Mouse (Mus musculus) neural tube, embryonic 15.5 days (tissue): ENCODE measurements at regions not wholly inside any gene's neighbourhood (a gene's known extent, or its start where the extent isn't known, plus 50 kb on each side); places are given as distances from the start of the nearest gene placed in this dataset.

Source experiments
- ATAC-seq: fragments of 200-750 bp; cut with Nextera tagmentation; 2 replicates; pipeline ENCODE4 v1.8.0; 2017; ENCODE audit warnings: mild to moderate bottlenecking, moderate TSS enrichment, moderate library complexity; ENCODE audit not compliant: low FRiP score
- H3K27ac ChIP-seq: fragments of 300-500 bp; sonication (generic); replicated peaks from 2 replicates; pipeline ENCODE4 v1.5.1; 2015; ENCODE audit warnings: mild to moderate bottlenecking, inconsistent platforms
- H3K27me3 ChIP-seq: fragments of 300-500 bp; sonication (generic); replicated peaks from 2 replicates; pipeline ENCODE4 v1.6.1; 2015; ENCODE audit warnings: inconsistent platforms
- H3K36me3 ChIP-seq: fragments of 300-500 bp; sonication (generic); 2 replicates; pipeline ENCODE4 v1.6.1; 2015; ENCODE audit warnings: inconsistent platforms
- H3K4me1 ChIP-seq: fragments of 300-500 bp; sonication (generic); 2 replicates; pipeline ENCODE4 v1.6.1; 2015; ENCODE audit warnings: inconsistent platforms
- H3K4me2 ChIP-seq: fragments of 300-500 bp; sonication (generic); 2 replicates; pipeline ENCODE4 v1.6.1; 2015; ENCODE audit warnings: inconsistent platforms, mild to moderate bottlenecking, moderate library complexity
- H3K4me3 ChIP-seq: fragments of 300-500 bp; sonication (generic); replicated peaks from 2 replicates; pipeline ENCODE4 v1.5.1; 2015; ENCODE audit warnings: mild to moderate bottlenecking, inconsistent platforms
- H3K9ac ChIP-seq: fragments of 300-500 bp; sonication (generic); replicated peaks from 2 replicates; pipeline ENCODE4 v1.6.1; 2015; ENCODE audit warnings: mild to moderate bottlenecking, inconsistent platforms
- H3K9me3 ChIP-seq: fragments of 300-500 bp; sonication (generic); replicated peaks from 2 replicates; pipeline ENCODE4 v1.6.1; 2016; ENCODE audit warnings: inconsistent platforms
- WGBS: fragments of 180-500 bp; shearing (Covaris S2); methylation state at CpG from one replicate; pipeline ENCODE4 v1.1.7; 2015; ENCODE audit warnings: mixed read lengths; 5-methylcytosine and 5-hydroxymethylcytosine counted together

GRCm38 (mm10) chr13:97503955-97504739, 256.3 kb downstream of the Gm10260 start:
- H3K4me1 ChIP-seq, result peaks cover 2% of the 10 kb centered on the region; the same call in 1 of the 2 replicates
- H3K4me3 ChIP-seq, result no peak overlapping the region
- no peak for ATAC-seq
- no peak overlapping the region for H3K4me2 ChIP-seq
- no peaks in the 10 kb centered on the region for H3K27me3 ChIP-seq
- WGBS, result 95% methylated on average over 10 of the region's 10 CpGs
- H3K27ac ChIP-seq, result no peak overlapping the region
- H3K36me3 ChIP-seq, result no peaks in the 10 kb centered on the region
- no peak overlapping the region for H3K9ac ChIP-seq
- H3K9me3 ChIP-seq, result no peaks in the 10 kb centered on the region

GRCm38 (mm10) chr13:97503391-97503790, 257.0 kb downstream of the Gm10260 start:
- 87% methylated on average over 5 of the region's 5 CpGs for WGBS

DNA sequence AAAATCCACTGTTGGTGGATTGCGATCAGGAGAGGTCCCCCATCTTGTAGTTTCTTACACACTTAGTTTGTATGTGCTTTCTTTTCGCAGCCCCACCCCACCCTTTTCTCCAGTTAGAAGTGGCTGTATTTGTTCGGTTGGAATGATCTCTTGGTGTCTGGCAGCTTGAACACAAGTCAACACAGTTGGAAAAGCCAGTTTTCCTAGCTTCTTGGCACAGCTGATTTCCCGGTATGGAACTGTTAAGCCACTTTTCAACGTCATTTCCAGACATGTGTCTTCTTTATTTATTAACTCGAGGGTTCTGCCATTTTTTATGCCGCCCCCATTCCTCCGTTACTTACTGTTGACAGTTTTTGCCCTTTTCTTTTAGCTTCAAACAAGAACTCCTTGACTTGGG, 259.2 kb downstream of the Enc1 start:
- H3K4me1 ChIP-seq, result peaks cover 2% of the 10 kb centered on the region; the same call in 1 of the 2 replicates
- no peaks in the 10 kb centered on the region for H3K36me3 ChIP-seq
- no peaks in the 10 kb centered on the region for H3K9me3 ChIP-seq
- ATAC-seq, result no peak
- no peak overlapping the region for H3K27ac ChIP-seq
- no peak overlapping the region for H3K9ac ChIP-seq
- H3K4me2 ChIP-seq, result no peak overlapping the region
- no peak overlapping the region for H3K4me3 ChIP-seq
- 90% methylated on average over 8 of the region's 8 CpGs for whole genome bisulfite sequencing
- H3K27me3 ChIP-seq, result no peaks in the 10 kb centered on the region

More at GRCm38 (mm10) chr13:97503391-97503790, 257.0 kb downstream of the Gm10260 start:
- Histone ChIP-seq H3K9ac (no peak overlapping the region), H3K36me3 (no peaks in the 10 kb centered on the region), H3K4me1 (peaks cover 2% of the 10 kb centered on the region; the same call in 1 of the 2 replicates), H3K4me3 (no peak overlapping the region), H3K27me3 (no peaks in the 10 kb centered on the region), H3K9me3 (no peaks in the 10 kb centered on the region), H3K4me2 (no peak overlapping the region), H3K27ac (no peak overlapping the region)
- ATAC-seq, result no peak

DNA sequence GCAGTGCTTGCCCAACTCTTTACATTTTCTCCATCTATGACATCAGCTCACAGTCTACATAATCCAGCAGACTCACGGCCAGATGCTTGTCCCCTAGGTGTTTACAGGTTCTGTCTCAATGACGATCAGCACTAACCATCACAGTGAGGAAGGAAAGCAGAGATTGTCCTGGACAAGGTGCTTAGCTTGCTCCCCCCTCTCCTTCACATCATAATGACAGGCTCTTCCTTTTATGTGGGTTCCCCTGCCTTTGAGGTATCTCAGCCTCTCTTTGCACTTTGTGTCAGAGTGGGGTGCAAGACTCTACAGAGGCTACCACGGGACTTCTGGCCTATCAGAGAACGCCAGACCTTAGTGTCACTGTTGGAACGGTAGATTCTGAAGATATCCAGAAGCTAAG, 258.1 kb downstream of the Enc1 start:
- WGBS, result 97% methylated on average over 5 of the region's 5 CpGs
- ATAC-seq, result no peak
- H3K4me3 ChIP-seq, result no peak overlapping the region
- no peaks in the 10 kb centered on the region for H3K9me3 ChIP-seq
- no peak overlapping the region for H3K4me2 ChIP-seq
- H3K27me3 ChIP-seq, result no peaks in the 10 kb centered on the region
- peaks cover 2% of the 10 kb centered on the region; the same call in 1 of the 2 replicates for H3K4me1 ChIP-seq
- no peaks in the 10 kb centered on the region for H3K36me3 ChIP-seq
- H3K27ac ChIP-seq, result no peak overlapping the region
- no peak overlapping the region for H3K9ac ChIP-seq

- H3K27me3 ChIP-seq, result no peaks in the 10 kb centered on the region
- no peak overlapping the region for H3K9ac ChIP-seq
- no peak overlapping the region for H3K4me2 ChIP-seq
- H3K4me3 ChIP-seq, result no peak overlapping the region
- H3K4me1 ChIP-seq, result peaks cover 2% of the 10 kb centered on the region; the same call in 1 of the 2 replicates
- H3K36me3 ChIP-seq, result no peaks in the 10 kb centered on the region
- no peaks in the 10 kb centered on the region for H3K9me3 ChIP-seq
- 87% methylated on average over 5 of the region's 5 CpGs for WGBS
- ATAC-seq, result no peak
- H3K27ac ChIP-seq, result no peak overlapping the region
These were observed 257.0 kb downstream of the Enc1 start for GRCm38 (mm10) chr13:97497928-97498327.

- H3K4me3 ChIP-seq, result no peak overlapping the region
- 81% methylated on average over 2 of the region's 2 CpGs for WGBS
- no peaks in the 10 kb centered on the region for H3K36me3 ChIP-seq
- no peak for ATAC-seq
- no peaks in the 10 kb centered on the region for H3K9me3 ChIP-seq
- no peak overlapping the region for H3K4me2 ChIP-seq
- H3K9ac ChIP-seq, result no peak overlapping the region
- H3K27ac ChIP-seq, result no peak overlapping the region
- H3K4me1 ChIP-seq, result peaks cover 8% of the 10 kb centered on the region
- H3K27me3 ChIP-seq, result no peaks in the 10 kb centered on the region
These were observed 253.9 kb downstream of the Enc1 start for GRCm38 (mm10) chr13:97494770-97495169.

GRCm38 (mm10) chr13:97493836-97494235, 252.9 kb downstream of the Enc1 start:
- Histone ChIP-seq H3K9ac (no peak overlapping the region), H3K9me3 (no peaks in the 10 kb centered on the region), H3K36me3 (no peaks in the 10 kb centered on the region), H3K4me2 (no peak overlapping the region), H3K4me1 (peaks cover 15% of the 10 kb centered on the region), H3K4me3 (no peak overlapping the region), H3K27me3 (no peaks in the 10 kb centered on the region), H3K27ac (no peak overlapping the region)
- no peak for ATAC-seq
- 90% methylated on average over 7 of the region's 7 CpGs for WGBS

GRCm38 (mm10) chr13:97492958-97493735, 252.2 kb downstream of the Enc1 start:
- Histone ChIP-seq H3K4me2 (no peak overlapping the region), H3K4me3 (no peak overlapping the region), H3K36me3 (no peaks in the 10 kb centered on the region), H3K9ac (no peak overlapping the region), H3K27me3 (no peaks in the 10 kb centered on the region), H3K9me3 (no peaks in the 10 kb centered on the region), H3K4me1 (peaks cover 22% of the 10 kb centered on the region), H3K27ac (no peak overlapping the region)
- no peak for ATAC-seq
- WGBS, result 61% methylated on average over 20 of the region's 20 CpGs

DNA sequence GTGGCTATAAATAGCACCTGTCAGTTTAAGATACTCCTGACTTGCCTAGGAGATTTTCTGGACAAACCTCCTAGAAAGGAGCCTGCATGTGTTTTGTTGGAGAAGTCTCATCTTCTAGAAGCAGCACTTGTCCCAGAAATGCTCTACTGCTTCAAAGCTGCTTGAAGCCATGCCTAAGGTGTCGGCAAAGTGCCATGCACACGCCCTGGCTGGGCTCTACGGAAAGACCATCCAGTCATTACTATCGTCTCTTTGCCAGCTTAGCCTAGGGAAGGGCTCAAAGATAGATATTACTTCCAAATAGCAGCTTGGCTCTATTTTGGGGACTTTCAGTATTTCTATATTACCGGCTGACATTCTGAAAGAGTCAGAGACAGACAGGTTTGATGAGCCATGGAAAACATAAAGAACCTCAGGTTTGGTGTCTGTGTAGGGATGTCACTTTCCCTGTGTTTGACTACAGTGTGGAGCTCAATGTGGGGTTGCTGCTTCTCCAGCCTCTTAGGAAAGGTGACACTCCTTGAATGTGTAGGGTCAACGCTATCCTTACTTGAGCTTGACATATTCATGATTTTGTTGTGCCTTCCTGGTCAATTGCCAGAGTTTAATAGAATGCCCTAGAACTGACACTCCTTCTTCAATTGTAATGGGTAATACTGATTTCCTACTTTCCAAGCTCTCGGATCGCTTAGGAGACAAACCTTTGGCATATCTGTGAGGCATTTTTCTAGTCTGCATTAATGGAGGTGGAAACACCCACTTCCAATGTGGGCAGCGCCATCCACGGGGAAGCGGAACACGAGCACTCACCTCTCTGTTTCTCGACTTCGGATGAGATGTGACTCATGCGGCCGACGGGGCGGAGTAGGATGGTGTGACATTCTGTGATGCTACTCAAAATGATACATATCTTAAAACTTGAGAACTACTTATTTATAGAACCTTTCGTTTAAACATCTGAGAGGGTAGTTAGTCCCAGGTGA, 251.3 kb downstream of the Enc1 start:
- WGBS, result 93% methylated on average over 19 of the region's 19 CpGs
- Histone ChIP-seq H3K9me3 (no peaks in the 10 kb centered on the region), H3K9ac (no peak overlapping the region), H3K27me3 (no peaks in the 10 kb centered on the region), H3K27ac (no peak overlapping the region), H3K4me3 (no peak overlapping the region), H3K36me3 (no peaks in the 10 kb centered on the region), H3K4me1 (peaks cover 26% of the 10 kb centered on the region), H3K4me2 (no peak overlapping the region)
- no peak for ATAC-seq

DNA sequence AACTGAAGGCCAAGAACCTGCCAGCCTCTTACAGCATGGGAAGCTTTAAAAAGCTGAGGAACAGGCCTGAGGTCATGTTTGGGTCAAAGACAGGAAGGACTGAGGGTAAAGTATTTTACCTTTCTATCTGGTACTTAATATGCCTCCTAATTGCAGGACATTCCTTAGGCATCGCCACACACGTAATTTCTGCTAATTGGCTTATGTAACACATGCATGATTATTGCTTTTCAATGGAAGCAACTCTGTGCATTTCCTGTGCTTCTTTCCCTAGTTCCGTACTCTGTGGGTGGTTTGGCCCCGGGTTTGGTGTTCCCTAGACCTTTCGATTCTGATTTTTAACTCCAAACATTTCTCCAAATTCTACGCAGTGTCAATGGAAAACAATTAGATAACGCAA, 249.2 kb downstream of the Enc1 start:
- Histone ChIP-seq H3K27me3 (no peaks in the 10 kb centered on the region), H3K27ac (no peak overlapping the region), H3K9ac (no peak overlapping the region), H3K9me3 (no peaks in the 10 kb centered on the region), H3K36me3 (no peaks in the 10 kb centered on the region), H3K4me1 (peaks cover 26% of the 10 kb centered on the region), H3K4me3 (no peak overlapping the region), H3K4me2 (no peak overlapping the region)
- 76% methylated on average over 7 of the region's 7 CpGs for WGBS
- no peak for ATAC-seq

DNA sequence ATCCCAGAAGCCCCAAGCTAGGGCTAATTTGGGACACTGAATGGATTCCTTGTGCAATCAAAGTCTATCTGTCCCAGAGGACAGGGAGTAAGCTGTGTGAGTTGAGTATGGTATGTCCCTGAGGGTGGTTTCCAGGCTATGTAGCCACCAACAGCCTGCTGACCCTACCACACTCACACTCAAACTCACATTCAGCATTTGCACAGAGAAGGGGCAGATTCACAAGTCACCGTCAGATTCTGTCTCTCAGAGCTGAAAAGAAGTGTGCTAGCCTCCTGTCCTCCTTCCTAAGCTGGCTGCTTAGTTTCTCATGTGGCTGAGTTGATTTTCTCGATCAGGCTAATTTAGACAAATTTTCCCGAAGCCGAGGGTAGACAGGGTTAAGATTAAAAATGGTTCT, 248.8 kb downstream of the Enc1 start:
- H3K4me3 ChIP-seq, result no peak overlapping the region
- peaks cover 26% of the 10 kb centered on the region for H3K4me1 ChIP-seq
- H3K4me2 ChIP-seq, result no peak overlapping the region
- no peaks in the 10 kb centered on the region for H3K27me3 ChIP-seq
- 72% methylated on average over 4 of the region's 4 CpGs for WGBS
- no peaks in the 10 kb centered on the region for H3K36me3 ChIP-seq
- no peaks in the 10 kb centered on the region for H3K9me3 ChIP-seq
- H3K27ac ChIP-seq, result no peak overlapping the region
- no peak for ATAC-seq
- no peak overlapping the region for H3K9ac ChIP-seq
